ENCODE assay signal across 8 mouse cellular contexts in the genomic region with DNA sequence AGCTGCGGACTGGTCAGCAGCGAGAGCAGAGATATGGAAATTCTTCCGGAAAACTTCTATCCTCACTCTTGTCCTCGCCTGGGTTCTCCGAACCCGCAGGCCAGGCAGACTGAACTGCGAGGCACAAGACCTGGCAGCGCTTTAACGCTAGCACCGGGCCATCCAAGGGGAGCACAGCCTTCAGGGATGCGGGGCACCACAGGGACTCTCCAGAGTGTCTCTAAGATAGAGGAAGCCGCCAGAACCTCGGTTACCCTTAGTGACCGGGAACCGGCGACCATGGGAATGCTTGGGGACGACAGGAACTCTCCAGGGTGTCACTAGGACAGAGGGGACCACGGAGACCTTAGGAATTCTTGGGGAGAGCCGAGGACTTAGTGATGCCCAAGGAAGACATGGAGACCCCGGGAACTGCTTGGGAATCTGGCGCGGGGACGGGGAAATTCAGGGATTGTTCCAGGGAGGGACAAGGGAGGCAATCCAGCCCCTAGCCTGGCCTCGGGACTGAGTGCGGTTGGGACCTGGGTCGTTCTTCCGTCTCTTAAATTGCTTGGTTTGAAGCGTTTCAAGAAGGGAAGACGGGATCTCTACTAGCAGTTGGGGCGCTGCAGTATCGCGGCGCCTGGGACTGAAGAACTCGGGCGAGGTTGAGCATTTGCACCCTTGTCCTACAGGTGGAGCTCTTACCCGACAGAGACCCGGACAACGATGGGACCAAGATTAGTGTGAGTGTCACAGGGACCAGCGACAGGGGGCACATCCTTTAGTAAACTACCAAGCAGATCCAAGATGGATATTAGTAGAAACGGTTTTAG. TPM values are rescaled to one million over a fixed set of nuclear protein-coding genes. Genes with fewer than 3 reads are reported as not detected.
DNase-seq lines count a peak whose midpoint lies in the region; ATAC-seq and TF ChIP-seq lines count a peak whose summit lies in the region.

No protein-coding gene starts in this region.

- no peaks in the 10 kb centered on the region for H3K27me3 ChIP-seq in forebrain, embryonic 14.5 days (replicated peaks; ENCODE audit: control insufficient read depth, insufficient read depth, low read length)

- H3K9ac ChIP-seq in ES-E14 (ENCODE audit: insufficient read depth, low read depth, low read length, poor library complexity, severe bottlenecking), result peak overlapping the region; percentile 51; the same call in 1 of the 2 replicates
- peak overlapping the region; percentile 71 for H3K9ac ChIP-seq in forebrain, embryonic 14.5 days (ENCODE audit: low read length)

- H3K4me1 ChIP-seq in ES-E14 (ENCODE audit: control insufficient read depth in 2 of 2, insufficient read depth in 2 of 2, low read length in 2 of 2, poor library complexity in 1 of 2), result no peaks in the 10 kb centered on the region
- H3K4me1 ChIP-seq in forebrain, embryonic 14.5 days (ENCODE audit: control insufficient read depth, insufficient read depth, low read length), result peaks cover 6% of the 10 kb centered on the region; the same call in 1 of the 2 replicates

- peak; percentile 87 for TF ChIP-seq CTCF in layer of hippocampus, adult 2 months (conservative IDR thresholded peaks at IDR 0.05)

- H3K4me2 ChIP-seq in forebrain, embryonic 14.5 days (ENCODE audit: low read length), result peak overlapping the region; percentile 83

- no peaks in the 10 kb centered on the region for H3K9me3 ChIP-seq in ES-E14 (ENCODE audit: control insufficient read depth, insufficient read depth, low read depth, low read length)
- H3K9me3 ChIP-seq in forebrain, embryonic 14.5 days (replicated peaks; ENCODE audit: control insufficient read depth, low read length), result no peaks in the 10 kb centered on the region

- H3K4me3 ChIP-seq in ES-E14 (ENCODE audit: insufficient read depth in 1 of 2, low read depth in 1 of 2, low read length in 2 of 2, poor library complexity in 1 of 2, severe bottlenecking in 1 of 2), result peak overlapping the region; percentile 69 to 70
- H3K4me3 ChIP-seq in forebrain, embryonic 14.5 days (ENCODE audit: low read depth, low read length), result peak overlapping the region; percentile 65
- peak overlapping the region; percentile 73 for H3K4me3 ChIP-seq in layer of hippocampus, adult 2 months

- H3K27ac ChIP-seq in ES-E14 (ENCODE audit: insufficient read depth, low read depth, low read length, poor library complexity, severe bottlenecking), result no peak overlapping the region
- peak overlapping the region; percentile 27; the same call in 1 of the 2 replicates for H3K27ac ChIP-seq in forebrain, embryonic 14.5 days (ENCODE audit: low read depth, low read length)
- peak overlapping the region; percentile 75 for H3K27ac ChIP-seq in layer of hippocampus, adult 2 months

- no peaks in the 10 kb centered on the region for H3K36me3 ChIP-seq in ES-E14 (ENCODE audit: control insufficient read depth, insufficient read depth, low read length, poor library complexity, severe bottlenecking)
- H3K36me3 ChIP-seq in forebrain, embryonic 14.5 days (ENCODE audit: control insufficient read depth, insufficient read depth, low read length), result no peaks in the 10 kb centered on the region

- in situ Hi-C loops in ES-E14 (cut with MboI; ENCODE audit: low sequenced_read_pairs in 2 of 2, unreplicated experiment in 2 of 2), result no loop called here

- peak; percentile 87 for ATAC-seq in cerebellum, adult (ENCODE audit: insufficient number of reproducible peaks, low FRiP score, low TSS enrichment)
- peak; percentile 79 for ATAC-seq in forebrain, embryonic 14.5 days

- WGBS in forebrain, embryonic 14.5 days, result under 1% methylated on average over 40 of the region's 40 CpGs

- peak; percentile 73 for DNase-seq in ES-E14 (ENCODE audit: low read depth, low spot score)
- peak; percentile 88 for DNase-seq in forebrain, embryonic 14.5 days (ENCODE audit: low spot score)
- peak; percentile 64 for DNase-seq in heart, postnatal 4 days
- peak; percentile 74 to 81 for DNase-seq in layer of hippocampus, adult 2 months (ENCODE audit: low spot score in 2 of 2)
- DNase-seq in lung, adult 18-20 months, result peak; percentile 19 to 22
- DNase-seq in ovary, postnatal 10 days (ENCODE audit: low spot score), result peak; percentile 11
- DNase-seq in spleen, adult 18-20 months, result no peak

TF ChIP-seq in ES-E14, 5 proteins besides CTCF, POLR2A, EP300 and RAD21:
- TF ChIP-seq ZNF384 (IDR thresholded peaks at IDR 0.05; ENCODE audit: low read depth, low read length) (no peak), ZC3H11A (IDR thresholded peaks at IDR 0.05; ENCODE audit: borderline replicate concordance, low read depth, low read length) (peak; percentile 67; the same call in 1 of the 2 replicates), MAFK (IDR thresholded peaks at IDR 0.05; ENCODE audit: insufficient read depth, low read depth, low read length) (no peak), CHD2 (IDR thresholded peaks at IDR 0.05; ENCODE audit: low read depth, low read length) (peak; percentile 66)

RNA-seq across cellular contexts. Expression of a gene that starts 3.4 kb away (rescaled TPM):
- 1.2 and 1.3 TPM in 2 replicates for total RNA-seq in ES-E14 (2012; rRNA removed)
- polyA plus RNA-seq in forebrain, embryonic 14.5 days (2014; fragmentation: Nextera tagmentation; extraction: Ambion mirVana), result 49.0 and 59.1 TPM in 2 replicates
- total RNA-seq in heart, postnatal 4 days (2021), result under 1 TPM in 1 of 2 experiments, not detected in 1; 0.14 TPM
- 100 to 1,000 TPM; 148 to 154 TPM for total RNA-seq in layer of hippocampus, adult 2 months (2021)

Comparison
In these comparisons a context has a peak if more than half of its experiments do, and no peak if none do; other contexts are left out.
1. DNase-seq: peak in ES-E14 (single experiment), forebrain, embryonic 14.5 days (single experiment), heart, postnatal 4 days (single experiment), layer of hippocampus, adult 2 months (2 of 2), lung, adult 18-20 months (2 of 2) and ovary, postnatal 10 days (single experiment); none in spleen, adult 18-20 months (0 of 2).
2. RNA of a gene that starts 3.4 kb away (total RNA-seq): 148 to 154 TPM in layer of hippocampus, adult 2 months; 1.2 to 1.3 TPM in ES-E14 and 0.14 TPM in heart, postnatal 4 days; every median in the first group is over 10 times any median in the second.
3. Peak in every context shown above with its lines, with median percentiles within 50 percentile points of each other: H3K4me3 ChIP-seq.